Mouse (Mus musculus): ENCODE measurements at regions not wholly inside any gene's neighbourhood (a gene's known extent, or its start where the extent isn't known, plus 50 kb on each side); places are given as distances from the start of the nearest gene placed in this dataset.

- Histone ChIP-seq H3K27ac (ENCODE audit: insufficient read depth, low read length) (no peak overlapping the region), H3K4me3 (ENCODE audit: insufficient read depth, low read length) (no peak overlapping the region), H3K4me1 (ENCODE audit: control insufficient read depth, insufficient read depth, low read length) (peaks cover 4% of the 10 kb centered on the region)
- TF ChIP-seq CTCF (IDR thresholded peaks at IDR 0.05; ENCODE audit: extremely low read depth, insufficient read depth, low read length) (no peak), POLR2A (IDR thresholded peaks at IDR 0.05; ENCODE audit: extremely low read depth, insufficient read depth, low read length) (no peak)
These were observed 69.5 kb downstream of the Ephb3 start for GRCm38 (mm10) chr16:21274012-21274528.

- TF ChIP-seq CTCF (IDR thresholded peaks at IDR 0.05; ENCODE audit: extremely low read depth, insufficient read depth, low read length) (no peak), POLR2A (IDR thresholded peaks at IDR 0.05; ENCODE audit: extremely low read depth, insufficient read depth, low read length) (no peak)
- Histone ChIP-seq H3K4me3 (ENCODE audit: insufficient read depth, low read length) (no peak overlapping the region), H3K4me1 (ENCODE audit: control insufficient read depth, insufficient read depth, low read length) (no peaks in the 10 kb centered on the region), H3K27ac (ENCODE audit: insufficient read depth, low read length) (no peak overlapping the region)
These were observed 73.3 kb downstream of the Ephb3 start for GRCm38 (mm10) chr16:21277789-21278342.

GRCm38 (mm10) chr16:21278387-21278786, 73.8 kb downstream of the Ephb3 start:
- H3K4me3 ChIP-seq (ENCODE audit: insufficient read depth, low read length) = no peak overlapping the region
- no peaks in the 10 kb centered on the region for H3K4me1 ChIP-seq (ENCODE audit: control insufficient read depth, insufficient read depth, low read length)
- TF ChIP-seq CTCF (IDR thresholded peaks at IDR 0.05; ENCODE audit: extremely low read depth, insufficient read depth, low read length) = no peak
- no peak overlapping the region for H3K27ac ChIP-seq (ENCODE audit: insufficient read depth, low read length)

GRCm38 (mm10) chr16:21280200-21280627, 75.7 kb downstream of the Ephb3 start:
- no peaks in the 10 kb centered on the region for H3K4me1 ChIP-seq (ENCODE audit: control insufficient read depth, insufficient read depth, low read length)
- no peak overlapping the region for H3K27ac ChIP-seq (ENCODE audit: insufficient read depth, low read length)
- H3K4me3 ChIP-seq (ENCODE audit: insufficient read depth, low read length) = no peak overlapping the region
- TF ChIP-seq CTCF (IDR thresholded peaks at IDR 0.05; ENCODE audit: extremely low read depth, insufficient read depth, low read length) (no peak), POLR2A (IDR thresholded peaks at IDR 0.05; ENCODE audit: extremely low read depth, insufficient read depth, low read length) (no peak)

- H3K4me3 ChIP-seq (ENCODE audit: insufficient read depth, low read length) = no peak overlapping the region
- no peaks in the 10 kb centered on the region for H3K4me1 ChIP-seq (ENCODE audit: control insufficient read depth, insufficient read depth, low read length)
- H3K27ac ChIP-seq (ENCODE audit: insufficient read depth, low read length) = no peak overlapping the region
- TF ChIP-seq POLR2A (IDR thresholded peaks at IDR 0.05; ENCODE audit: extremely low read depth, insufficient read depth, low read length) (no peak), CTCF (IDR thresholded peaks at IDR 0.05; ENCODE audit: extremely low read depth, insufficient read depth, low read length) (no peak)
These were observed 77.6 kb downstream of the Ephb3 start for GRCm38 (mm10) chr16:21281958-21282730.

GRCm38 (mm10) chr16:21286099-21286498, 81.5 kb downstream of the Ephb3 start:
- no peak overlapping the region for H3K27ac ChIP-seq (ENCODE audit: insufficient read depth, low read length)
- no peaks in the 10 kb centered on the region for H3K4me1 ChIP-seq (ENCODE audit: control insufficient read depth, insufficient read depth, low read length)
- no peak for TF ChIP-seq CTCF (IDR thresholded peaks at IDR 0.05; ENCODE audit: extremely low read depth, insufficient read depth, low read length)
- no peak overlapping the region for H3K4me3 ChIP-seq (ENCODE audit: insufficient read depth, low read length)

GRCm38 (mm10) chr16:21289528-21289927, 85.0 kb downstream of the Ephb3 start:
- TF ChIP-seq POLR2A (IDR thresholded peaks at IDR 0.05; ENCODE audit: extremely low read depth, insufficient read depth, low read length) (no peak), CTCF (IDR thresholded peaks at IDR 0.05; ENCODE audit: extremely low read depth, insufficient read depth, low read length) (no peak)
- H3K4me3 ChIP-seq (ENCODE audit: insufficient read depth, low read length) = no peak overlapping the region
- H3K27ac ChIP-seq (ENCODE audit: insufficient read depth, low read length) = no peak overlapping the region
- H3K4me1 ChIP-seq (ENCODE audit: control insufficient read depth, insufficient read depth, low read length) = no peaks in the 10 kb centered on the region

GRCm38 (mm10) chr16:21293010-21293409, 88.5 kb downstream of the Ephb3 start:
- Histone ChIP-seq H3K27ac (ENCODE audit: insufficient read depth, low read length) (no peak overlapping the region), H3K4me3 (ENCODE audit: insufficient read depth, low read length) (no peak overlapping the region), H3K4me1 (ENCODE audit: control insufficient read depth, insufficient read depth, low read length) (no peaks in the 10 kb centered on the region)
- TF ChIP-seq CTCF (IDR thresholded peaks at IDR 0.05; ENCODE audit: extremely low read depth, insufficient read depth, low read length) (no peak), POLR2A (IDR thresholded peaks at IDR 0.05; ENCODE audit: extremely low read depth, insufficient read depth, low read length) (no peak)

GRCm38 (mm10) chr16:21293569-21293968, 89.0 kb downstream of the Ephb3 start:
- Histone ChIP-seq H3K27ac (ENCODE audit: insufficient read depth, low read length) (no peak overlapping the region), H3K4me1 (ENCODE audit: control insufficient read depth, insufficient read depth, low read length) (no peaks in the 10 kb centered on the region), H3K4me3 (ENCODE audit: insufficient read depth, low read length) (no peak overlapping the region)
- TF ChIP-seq CTCF (IDR thresholded peaks at IDR 0.05; ENCODE audit: extremely low read depth, insufficient read depth, low read length) = no peak
- no peak for TF ChIP-seq POLR2A (IDR thresholded peaks at IDR 0.05; ENCODE audit: extremely low read depth, insufficient read depth, low read length)
